Mouse (Mus musculus) forebrain, embryonic 12.5 days (tissue): ENCODE data around the gene Iqcj. TPM values are rescaled to one million over a fixed set of nuclear protein-coding genes. Genes with fewer than 3 reads are reported as not detected.

Experiments
- ATAC-seq: fragments of 200-750 bp; cut with Nextera tagmentation; 2 replicates; pipeline ENCODE4 v1.8.0; 2017; ENCODE audit warnings: moderate TSS enrichment; ENCODE audit not compliant: low FRiP score
- H3K27ac ChIP-seq: fragments of 300-500 bp; sonication (generic); 2 replicates; pipeline ENCODE4 v1.5.1; 2016; ENCODE audit warnings: mild to moderate bottlenecking
- H3K27me3 ChIP-seq: fragments of 300-500 bp; sonication (generic); 2 replicates; pipeline ENCODE4 v1.6.1; 2016; ENCODE audit warnings: mild to moderate bottlenecking
- H3K36me3 ChIP-seq: fragments of 300-500 bp; sonication (generic); replicated peaks from 2 replicates; pipeline ENCODE4 v1.6.1; 2016; ENCODE audit warnings: mild to moderate bottlenecking
- H3K4me1 ChIP-seq: fragments of 300-500 bp; sonication (generic); 2 replicates; pipeline ENCODE4 v1.6.1; 2016
- H3K4me2 ChIP-seq: fragments of 300-500 bp; sonication (generic); 2 replicates; pipeline ENCODE4 v1.6.1; 2016; ENCODE audit warnings: mild to moderate bottlenecking, moderate library complexity
- H3K4me3 ChIP-seq: fragments of 300-500 bp; sonication (generic); replicated peaks from 2 replicates; pipeline ENCODE4 v1.5.1; 2016; ENCODE audit warnings: mild to moderate bottlenecking
- H3K9ac ChIP-seq: fragments of 300-500 bp; sonication (generic); 2 replicates; pipeline ENCODE4 v1.6.1; 2016; ENCODE audit warnings: mild to moderate bottlenecking
- H3K9me3 ChIP-seq: fragments of 300-500 bp; sonication (generic); 2 replicates; pipeline ENCODE4 v1.6.1; 2016
- WGBS: fragments of 180-500 bp; shearing (Covaris S2); methylation state at CpG from one replicate; pipeline ENCODE4 v1.1.7; 2016; 5-methylcytosine and 5-hydroxymethylcytosine counted together
- polyA plus RNA-seq: library from polyadenylated mRNA; unstranded; fragments of >200 nt; fragmentation: Nextera tagmentation; extraction: Ambion mirVana; gene quantifications from 2 replicates; pipeline ENCODE4 v1.2.1, GENCODE M21; 2016

Gene Iqcj
- polyA plus RNA-seq, 1 experiment from 2014 or later, result 0.63 TPM

DNA sequence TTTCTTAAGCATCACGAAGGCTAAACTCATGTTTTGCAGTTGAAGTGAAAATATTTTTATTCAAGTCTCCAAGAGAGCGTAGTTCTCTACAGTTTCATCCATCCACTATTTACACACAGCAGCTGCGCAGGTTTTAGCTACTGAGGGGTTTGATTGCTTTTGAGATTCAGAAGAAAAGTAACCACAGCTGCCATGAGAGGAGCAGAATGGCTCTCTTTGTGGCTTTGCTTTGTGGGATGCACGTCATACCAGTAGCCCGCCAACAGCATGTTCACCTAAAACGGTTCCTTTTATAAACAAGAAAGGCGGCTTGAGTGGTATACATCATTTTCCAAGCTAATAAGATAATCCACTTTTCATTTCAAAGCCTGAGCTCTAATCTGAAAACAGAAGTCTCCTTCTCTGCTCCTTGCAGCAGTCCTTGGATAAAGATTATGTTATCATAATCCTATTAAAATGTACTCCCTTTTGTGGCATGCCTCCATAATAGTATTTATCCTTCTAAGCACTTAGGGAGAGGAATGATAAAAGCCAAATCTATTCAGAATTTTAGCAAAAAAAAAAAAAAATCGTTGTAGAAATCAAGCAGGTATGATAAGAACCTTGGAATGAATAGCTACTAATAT is 26.7 kb downstream of the Iqcj start:
- no peaks in the 10 kb centered on the region for H3K36me3 ChIP-seq
- no peak overlapping the region for H3K27ac ChIP-seq
- H3K9me3 ChIP-seq, result no peaks in the 10 kb centered on the region
- H3K27me3 ChIP-seq, result 0 out of 2 replicates have a peak, but pooled peaks cover 5% of the 10 kb centered on the region
- WGBS, result 38% methylated on average over 8 of the region's 8 CpGs
- H3K4me3 ChIP-seq, result no peak overlapping the region
- no peak overlapping the region for H3K4me2 ChIP-seq
- no peak overlapping the region for H3K9ac ChIP-seq
- 0 out of 2 replicates have a peak, but pooled peaks have one; percentile 23 for ATAC-seq
- peaks cover 8% of the 10 kb centered on the region for H3K4me1 ChIP-seq

DNA sequence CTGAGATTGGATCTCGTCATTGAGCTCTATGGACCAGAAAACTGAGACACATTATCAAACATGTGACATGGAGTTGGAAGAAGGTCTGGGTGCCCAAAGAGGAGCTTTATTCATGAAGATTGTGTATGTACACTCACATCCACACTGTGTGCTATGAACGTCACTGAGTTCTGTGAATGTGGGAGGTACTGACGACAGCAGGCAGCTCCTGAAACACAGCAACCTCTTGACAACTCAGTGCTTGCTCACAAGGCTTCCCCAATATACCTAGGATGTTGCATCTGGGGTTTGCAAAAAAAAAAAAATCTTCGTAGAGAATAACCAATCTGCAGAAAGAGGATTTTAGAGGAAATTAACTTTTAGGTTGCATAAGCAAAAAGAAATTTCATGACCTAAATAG is 31.1 kb downstream of the Iqcj start:
- no peak overlapping the region for H3K27ac ChIP-seq
- no peak overlapping the region for H3K4me3 ChIP-seq
- H3K9me3 ChIP-seq, result no peaks in the 10 kb centered on the region
- no peak overlapping the region for H3K9ac ChIP-seq
- H3K27me3 ChIP-seq, result 0 out of 2 replicates have a peak, but pooled peaks cover 5% of the 10 kb centered on the region
- H3K4me2 ChIP-seq, result no peak overlapping the region
- no peaks in the 10 kb centered on the region for H3K36me3 ChIP-seq
- no peak for ATAC-seq
- 85% methylated on average over 4 of the region's 4 CpGs for WGBS
- H3K4me1 ChIP-seq, result peaks cover 7% of the 10 kb centered on the region

DNA sequence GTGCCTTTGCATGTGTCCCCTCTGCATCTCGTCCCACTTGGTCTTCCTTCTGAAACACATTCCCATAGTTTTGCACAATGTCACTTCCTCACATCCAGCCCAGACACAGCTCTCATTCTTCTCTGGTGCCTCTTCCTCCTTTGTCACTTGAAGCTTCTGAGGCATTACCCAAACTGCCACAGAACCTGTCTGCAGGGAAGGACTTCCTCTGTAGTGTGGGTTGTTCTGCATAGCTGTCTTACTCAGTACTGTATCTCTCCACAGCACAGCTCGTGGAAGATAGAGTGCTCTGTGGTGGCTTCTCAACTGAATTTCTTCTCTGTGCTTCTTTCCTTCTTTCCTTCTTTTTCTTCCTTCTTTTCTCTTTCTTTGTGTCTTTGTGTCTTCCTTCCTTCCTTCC is 33.4 kb downstream of the Iqcj start:
- H3K27ac ChIP-seq, result no peak overlapping the region
- no peak overlapping the region for H3K9ac ChIP-seq
- 78% methylated on average over 2 of the region's 2 CpGs for WGBS
- no peak overlapping the region for H3K4me2 ChIP-seq
- 0 out of 2 replicates have a peak, but pooled peaks cover 5% of the 10 kb centered on the region for H3K27me3 ChIP-seq
- H3K4me3 ChIP-seq, result no peak overlapping the region
- peaks cover 5% of the 10 kb centered on the region; the same call in 1 of the 2 replicates for H3K4me1 ChIP-seq
- no peak for ATAC-seq
- no peaks in the 10 kb centered on the region for H3K9me3 ChIP-seq
- H3K36me3 ChIP-seq, result no peaks in the 10 kb centered on the region

DNA sequence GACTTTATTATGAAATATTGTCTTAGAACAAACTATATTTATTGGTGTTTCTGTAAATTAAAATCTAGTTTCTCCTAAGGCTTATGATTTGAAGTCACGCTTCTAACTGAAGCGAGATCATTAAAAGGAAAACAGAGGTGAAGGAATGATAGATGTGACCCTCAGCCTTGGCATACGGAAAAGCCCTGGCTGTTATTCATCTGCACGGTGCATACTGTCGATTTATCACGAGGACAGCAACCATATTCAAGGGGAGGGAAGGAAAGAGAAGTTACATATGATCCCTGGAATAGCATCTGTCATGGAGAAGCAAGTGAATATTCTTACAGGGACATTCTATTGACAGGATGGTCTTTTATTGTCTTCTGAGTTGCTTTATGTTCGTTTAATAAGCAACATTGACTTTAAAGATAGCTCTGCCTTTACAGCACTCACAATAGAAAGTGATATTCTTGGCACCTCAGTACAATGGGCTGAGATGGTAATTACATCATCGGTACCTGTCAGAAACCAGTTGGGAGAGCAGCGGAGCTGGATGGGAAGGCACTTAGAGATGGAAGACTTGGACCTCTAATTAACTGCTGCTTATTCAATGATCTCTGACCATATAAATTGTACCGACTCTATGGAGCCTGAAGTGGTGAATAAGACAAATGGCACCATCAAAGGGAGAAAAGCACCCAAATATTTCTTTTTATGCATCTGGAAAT is 38.6 kb downstream of the Iqcj start:
- Histone ChIP-seq H3K9me3 (no peaks in the 10 kb centered on the region), H3K4me3 (no peak overlapping the region), H3K27me3 (no peaks in the 10 kb centered on the region), H3K4me2 (no peak overlapping the region), H3K9ac (no peak overlapping the region), H3K27ac (no peak overlapping the region), H3K4me1 (peaks cover 5% of the 10 kb centered on the region; the same call in 1 of the 2 replicates), H3K36me3 (no peaks in the 10 kb centered on the region)
- WGBS, result 82% methylated on average over 10 of the region's 10 CpGs
- ATAC-seq, result no peak

DNA sequence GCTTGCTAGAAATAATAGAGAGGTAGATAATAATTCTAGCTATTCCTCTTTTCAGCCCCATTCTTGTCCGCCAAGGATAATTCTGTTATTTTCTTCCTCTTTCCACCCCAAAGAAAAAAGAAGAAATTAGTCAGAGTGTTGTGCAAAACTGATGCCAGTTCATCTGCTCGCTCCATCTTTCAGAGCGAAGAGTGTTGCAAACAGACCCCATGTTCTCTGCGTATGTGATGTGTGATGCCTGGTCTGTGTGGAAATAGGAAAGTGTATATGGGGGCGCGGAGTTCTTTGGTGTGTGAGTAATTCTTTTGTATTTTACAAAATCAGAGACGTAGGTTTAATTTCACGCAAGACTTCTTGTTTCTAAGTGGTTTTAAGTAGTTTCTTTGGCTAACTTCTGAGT is 39.2 kb downstream of the Iqcj start:
- 77% methylated on average over 8 of the region's 8 CpGs for WGBS
- H3K4me3 ChIP-seq, result no peak overlapping the region
- peaks cover 5% of the 10 kb centered on the region; the same call in 1 of the 2 replicates for H3K4me1 ChIP-seq
- no peak overlapping the region for H3K27ac ChIP-seq
- no peak for ATAC-seq
- H3K36me3 ChIP-seq, result no peaks in the 10 kb centered on the region
- no peaks in the 10 kb centered on the region for H3K9me3 ChIP-seq
- no peak overlapping the region for H3K9ac ChIP-seq
- no peak overlapping the region for H3K4me2 ChIP-seq
- no peaks in the 10 kb centered on the region for H3K27me3 ChIP-seq

DNA sequence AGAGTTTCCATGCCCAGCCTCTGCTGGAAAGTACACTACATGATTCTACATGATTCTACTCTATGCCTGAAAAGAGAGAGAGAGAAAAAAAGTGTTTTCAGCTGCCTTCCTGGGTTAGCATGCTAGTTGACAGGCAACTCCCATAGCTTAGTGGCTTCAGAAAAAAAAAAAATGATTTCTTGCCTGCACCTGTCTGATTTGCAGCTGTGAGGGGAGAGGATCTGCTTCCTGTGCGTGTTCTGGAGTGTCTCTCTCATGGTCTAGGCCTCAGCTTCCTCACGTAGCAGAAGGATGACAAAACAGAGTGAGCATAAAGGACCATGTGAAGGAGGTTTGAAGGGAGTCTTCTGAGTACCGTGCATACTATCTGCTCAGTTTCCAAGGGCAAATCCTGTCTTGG is 39.9 kb downstream of the Iqcj start:
- H3K4me1 ChIP-seq, result peaks cover 5% of the 10 kb centered on the region; the same call in 1 of the 2 replicates
- no peak overlapping the region for H3K4me2 ChIP-seq
- 81% methylated on average over 3 of the region's 3 CpGs for WGBS
- H3K27me3 ChIP-seq, result no peaks in the 10 kb centered on the region
- H3K9ac ChIP-seq, result no peak overlapping the region
- H3K27ac ChIP-seq, result no peak overlapping the region
- no peaks in the 10 kb centered on the region for H3K36me3 ChIP-seq
- H3K9me3 ChIP-seq, result no peaks in the 10 kb centered on the region
- no peak overlapping the region for H3K4me3 ChIP-seq
- ATAC-seq, result no peak

DNA sequence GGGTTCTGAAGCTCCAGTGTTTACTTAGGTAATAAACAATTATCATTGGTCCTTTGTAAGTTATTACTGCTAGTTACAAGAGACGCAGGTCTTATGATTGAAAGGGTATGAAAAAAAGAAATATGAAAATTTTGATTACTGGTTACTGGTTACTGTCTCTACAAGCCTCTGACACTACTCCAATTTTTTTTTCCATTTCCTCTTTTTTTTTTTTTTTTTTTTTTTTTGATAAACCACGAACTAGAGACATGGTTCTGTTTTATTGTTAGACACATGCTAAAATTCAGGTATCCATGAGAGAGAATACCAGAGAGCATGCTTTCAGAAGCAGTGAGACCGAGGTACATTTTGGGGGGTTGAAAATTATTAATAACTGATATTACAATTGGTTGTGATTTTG is 43.8 kb downstream of the Iqcj start:
- 79% methylated on average over 3 of the region's 3 CpGs for WGBS
- Histone ChIP-seq H3K9me3 (no peaks in the 10 kb centered on the region), H3K4me2 (no peak overlapping the region), H3K9ac (no peak overlapping the region), H3K27ac (no peak overlapping the region), H3K4me1 (no peaks in the 10 kb centered on the region), H3K4me3 (no peak overlapping the region), H3K36me3 (no peaks in the 10 kb centered on the region), H3K27me3 (no peaks in the 10 kb centered on the region)
- no peak for ATAC-seq

DNA sequence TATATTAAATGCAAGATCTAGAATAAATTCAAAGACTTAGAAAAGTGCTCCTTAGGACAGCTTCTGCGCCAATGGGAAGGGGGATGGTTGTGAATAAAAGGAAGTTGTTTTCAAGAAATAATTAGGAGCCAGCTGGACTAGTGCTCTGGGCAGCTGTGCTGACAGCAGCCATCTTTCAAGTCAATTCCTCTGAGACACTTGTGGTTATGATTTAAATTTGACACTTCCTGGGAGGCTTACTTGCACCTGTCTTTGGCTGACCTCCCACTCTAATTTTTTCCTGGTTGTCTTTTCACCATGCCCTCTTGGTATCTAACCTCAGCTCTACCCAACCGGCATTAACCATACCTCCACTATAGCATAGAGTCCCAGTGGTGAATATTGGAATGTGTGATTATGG is 55.0 kb downstream of the Iqcj start:
- 91% methylated on average over 2 of the region's 2 CpGs for WGBS

DNA sequence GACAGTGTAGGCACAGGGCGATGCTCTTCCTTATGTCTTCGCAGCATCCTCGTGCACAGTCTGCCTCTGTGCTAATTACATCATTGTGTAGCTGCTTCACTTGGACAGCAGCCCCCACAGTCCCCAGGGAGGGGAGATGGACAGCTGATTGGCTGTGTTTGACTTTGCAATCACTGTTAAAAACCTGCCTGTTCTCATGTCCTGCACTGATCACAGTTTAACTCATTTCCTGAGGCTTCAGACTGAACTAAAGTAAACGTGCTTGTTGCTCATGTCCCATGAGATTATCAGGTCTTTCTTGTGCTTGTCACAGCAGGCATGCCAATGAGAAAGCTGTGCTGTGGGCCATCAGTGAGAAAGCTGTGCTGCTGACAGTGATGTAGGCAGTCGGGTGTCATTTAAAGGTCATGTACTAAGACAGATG is 60.5 kb downstream of the Iqcj start:
- Histone ChIP-seq H3K4me1 (peaks cover 26% of the 10 kb centered on the region), H3K27ac (no peak overlapping the region), H3K9me3 (no peaks in the 10 kb centered on the region), H3K27me3 (peaks cover 4% of the 10 kb centered on the region; the same call in 1 of the 2 replicates), H3K36me3 (no peaks in the 10 kb centered on the region), H3K4me3 (no peak overlapping the region), H3K9ac (no peak overlapping the region), H3K4me2 (no peak overlapping the region)
- peak; percentile 69; the same call in 1 of the 2 replicates for ATAC-seq
- 37% methylated on average over 5 of the region's 5 CpGs for WGBS

More for the DNA sequence above, 55.0 kb downstream of the Iqcj start:
- H3K27me3 ChIP-seq, result no peaks in the 10 kb centered on the region
- H3K4me2 ChIP-seq, result no peak overlapping the region
- H3K9me3 ChIP-seq, result no peaks in the 10 kb centered on the region
- ATAC-seq, result no peak
- peaks cover under 1% of the 10 kb centered on the region; the same call in 1 of the 2 replicates for H3K4me1 ChIP-seq
- no peaks in the 10 kb centered on the region for H3K36me3 ChIP-seq
- H3K27ac ChIP-seq, result no peak overlapping the region
- H3K9ac ChIP-seq, result no peak overlapping the region
- H3K4me3 ChIP-seq, result no peak overlapping the region

DNA sequence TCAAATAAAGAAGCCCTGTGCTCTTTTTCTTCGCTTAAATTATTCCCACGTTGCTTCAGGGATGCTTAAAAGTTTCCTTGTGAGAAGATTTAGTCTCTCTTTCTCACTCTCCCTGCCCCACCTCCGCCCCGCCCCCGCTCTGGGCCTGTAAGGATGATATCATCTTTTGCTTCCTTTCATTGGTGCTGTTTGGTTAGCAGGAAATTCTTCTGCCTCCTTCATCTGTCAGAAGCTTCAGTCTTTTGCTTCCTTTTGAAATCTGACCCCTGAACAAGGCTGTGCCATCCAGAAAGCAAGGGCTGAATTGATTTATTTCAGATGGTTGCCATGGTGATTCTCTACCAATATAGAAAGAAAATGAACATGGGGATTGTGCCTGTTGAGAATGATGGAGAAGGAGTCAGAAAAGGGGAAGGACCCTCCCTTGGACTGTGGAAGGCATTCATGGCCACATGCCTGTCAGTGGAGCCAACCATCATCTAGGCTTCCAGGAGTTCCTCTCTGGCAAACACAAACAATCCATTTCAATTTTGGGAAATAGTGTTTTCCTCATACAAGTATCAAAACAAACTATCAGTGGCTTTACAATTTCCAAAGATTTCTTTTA is 62.5 kb downstream of the Iqcj start:
- 21% methylated on average over 5 of the region's 5 CpGs for WGBS

DNA sequence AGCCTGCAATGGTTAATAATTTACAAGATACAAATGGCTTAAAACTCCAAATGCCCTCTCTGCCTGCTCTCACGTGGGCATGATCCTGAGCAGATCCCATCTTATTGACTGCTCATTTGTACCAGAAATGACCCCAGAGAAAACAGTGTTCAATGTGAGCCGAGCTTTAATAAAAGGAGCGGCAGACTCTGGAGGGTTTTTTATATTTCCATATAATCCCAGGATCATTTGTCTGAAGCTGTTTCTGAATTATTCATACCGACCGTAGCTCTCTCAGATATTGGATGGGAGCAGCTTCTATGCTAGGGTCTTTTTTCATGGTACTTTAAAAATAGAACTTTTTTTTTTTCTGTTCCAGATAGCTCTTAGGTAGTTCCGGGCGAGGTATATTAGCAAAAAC is 67.7 kb downstream of the Iqcj start:
- 0 out of 2 replicates have a peak overlapping the region, but pooled peaks have one; percentile 8 for H3K27ac ChIP-seq
- H3K9me3 ChIP-seq, result no peaks in the 10 kb centered on the region
- WGBS, result 17% methylated on average over 7 of the region's 7 CpGs
- peaks cover 20% of the 10 kb centered on the region; the same call in 1 of the 2 replicates for H3K27me3 ChIP-seq
- H3K9ac ChIP-seq, result no peak overlapping the region
- peak; percentile 25; the same call in 1 of the 2 replicates for ATAC-seq
- peaks cover 22% of the 10 kb centered on the region for H3K4me1 ChIP-seq
- H3K36me3 ChIP-seq, result no peaks in the 10 kb centered on the region
- no peak overlapping the region for H3K4me2 ChIP-seq
- no peak overlapping the region for H3K4me3 ChIP-seq

More for the DNA sequence above, 62.5 kb downstream of the Iqcj start:
- H3K9ac ChIP-seq, result no peak overlapping the region
- H3K36me3 ChIP-seq, result no peaks in the 10 kb centered on the region
- H3K27ac ChIP-seq, result no peak overlapping the region
- no peak overlapping the region for H3K4me2 ChIP-seq
- H3K27me3 ChIP-seq, result peaks cover 10% of the 10 kb centered on the region; the same call in 1 of the 2 replicates
- no peaks in the 10 kb centered on the region for H3K9me3 ChIP-seq
- peaks cover 32% of the 10 kb centered on the region for H3K4me1 ChIP-seq
- peak; percentile 73 for ATAC-seq
- H3K4me3 ChIP-seq, result no peak overlapping the region

DNA sequence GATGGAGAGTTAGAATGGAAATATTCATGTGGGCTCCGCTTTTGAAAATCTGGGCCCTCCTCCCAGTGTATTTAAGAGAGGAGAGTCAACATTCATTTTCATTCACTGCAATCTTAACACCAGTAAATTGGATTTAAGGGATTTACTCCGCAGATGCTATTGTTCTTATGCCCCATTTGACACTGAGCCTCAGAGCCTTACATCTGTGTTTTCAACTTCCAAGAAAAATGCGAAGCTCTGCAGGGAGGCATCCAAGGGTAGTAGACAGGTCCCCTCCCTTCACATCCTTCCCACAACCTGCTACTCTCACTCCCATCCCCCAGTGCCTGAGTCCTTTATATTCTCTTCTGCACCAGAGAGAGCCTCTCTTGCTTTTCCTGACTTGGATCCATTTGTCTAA is 68.1 kb downstream of the Iqcj start:
- Histone ChIP-seq H3K36me3 (no peaks in the 10 kb centered on the region), H3K27me3 (peaks cover 20% of the 10 kb centered on the region; the same call in 1 of the 2 replicates), H3K4me1 (peaks cover 20% of the 10 kb centered on the region), H3K27ac (0 out of 2 replicates have a peak overlapping the region, but pooled peaks have one; percentile 8), H3K4me2 (no peak overlapping the region), H3K9me3 (no peaks in the 10 kb centered on the region), H3K4me3 (no peak overlapping the region), H3K9ac (no peak overlapping the region)
- ATAC-seq, result peak; percentile 75; the same call in 1 of the 2 replicates
- 8% methylated on average over 3 of the region's 3 CpGs for WGBS
